Mouse (Mus musculus) megakaryocyte-erythroid progenitor cell, adult 5-6 weeks (primary cell): ENCODE measurements around the gene Acadm. TPM values are rescaled to one million over a fixed set of nuclear protein-coding genes. Genes with fewer than 3 reads are reported as not detected.

ENCODE experiments used
- ATAC-seq: replicated peaks from 2 replicates; pipeline ENCODE4 v1.8.0; 2016; ENCODE audit warnings: mild to moderate bottlenecking, inconsistent platforms; ENCODE audit not compliant: severe bottlenecking, poor library complexity, low FRiP score, low TSS enrichment
- total RNA-seq, 2 experiments: library from RNA; stranded (forward) in 1 of 2; stranded (reverse) in 1 of 2; fragments of 200-1000, 215-1000 nt in 1 of 2; fragments of >200 nt in 1 of 2; fragmentation: Nextera tagmentation in 1 of 2; gene quantifications; 2 replicates each; pipeline ENCODE4 v1.2.3; 2014 to 2017

Acadm gene
- total RNA-seq (2014; fragmentation: Nextera tagmentation) (69.9 and 82.5 TPM in 2 replicates), total RNA-seq (2017) (201 and 332 TPM in 2 replicates)

GRCm38 (mm10) chr3:153944335-153944990, at the start of gene Acadm:
Acadm (minus strand) TSS chr3:153944632.
- peak; percentile 92 for ATAC-seq

- peak; percentile 85 for ATAC-seq
Measured at GRCm38 (mm10) chr3:153984428-153985340, 40.3 kb upstream of the Acadm start.

GRCm38 (mm10) chr3:153980611-153981010, 36.2 kb upstream of the Acadm start:
- no peak for ATAC-seq

GRCm38 (mm10) chr3:153975791-153976190, 31.4 kb upstream of the Acadm start:
- no peak for ATAC-seq

- no peak for ATAC-seq
Measured at GRCm38 (mm10) chr3:153975060-153975459, 30.6 kb upstream of the Acadm start.

GRCm38 (mm10) chr3:153973949-153974760, 29.7 kb upstream of the Acadm start:
- no peak for ATAC-seq

- ATAC-seq, result peak; percentile 24; the same call in 1 of the 2 replicates
Measured at GRCm38 (mm10) chr3:153973171-153973948, 28.9 kb upstream of the Acadm start, which contains the start of gene Slc44a5. Slc44a5 (plus strand) TSS chr3:153973436.

- ATAC-seq, result no peak
Measured at GRCm38 (mm10) chr3:153969451-153969850, 25.0 kb upstream of the Acadm start.

GRCm38 (mm10) chr3:153968549-153968948, 24.1 kb upstream of the Acadm start:
- peak; percentile 95 for ATAC-seq

- ATAC-seq, result no peak
Measured at GRCm38 (mm10) chr3:153967447-153967846, 23.0 kb upstream of the Acadm start.

- peak; percentile 75 for ATAC-seq
Measured at GRCm38 (mm10) chr3:153961632-153962389, 17.4 kb upstream of the Acadm start.

GRCm38 (mm10) chr3:153960884-153961283, 16.5 kb upstream of the Acadm start:
- ATAC-seq, result no peak

GRCm38 (mm10) chr3:153959731-153960207, 15.3 kb upstream of the Acadm start:
- no peak for ATAC-seq

GRCm38 (mm10) chr3:153959035-153959730, 14.8 kb upstream of the Acadm start:
- peak; percentile 53 for ATAC-seq

GRCm38 (mm10) chr3:153957916-153958315, 13.5 kb upstream of the Acadm start:
- ATAC-seq, result no peak

- ATAC-seq, result no peak
Measured at GRCm38 (mm10) chr3:153948176-153948575, 3.7 kb upstream of the Acadm start.

- ATAC-seq, result no peak
Measured at GRCm38 (mm10) chr3:153947271-153947670, 2.8 kb upstream of the Acadm start.
